Mouse (Mus musculus): ENCODE data around the gene Cacna1i.

DNA sequence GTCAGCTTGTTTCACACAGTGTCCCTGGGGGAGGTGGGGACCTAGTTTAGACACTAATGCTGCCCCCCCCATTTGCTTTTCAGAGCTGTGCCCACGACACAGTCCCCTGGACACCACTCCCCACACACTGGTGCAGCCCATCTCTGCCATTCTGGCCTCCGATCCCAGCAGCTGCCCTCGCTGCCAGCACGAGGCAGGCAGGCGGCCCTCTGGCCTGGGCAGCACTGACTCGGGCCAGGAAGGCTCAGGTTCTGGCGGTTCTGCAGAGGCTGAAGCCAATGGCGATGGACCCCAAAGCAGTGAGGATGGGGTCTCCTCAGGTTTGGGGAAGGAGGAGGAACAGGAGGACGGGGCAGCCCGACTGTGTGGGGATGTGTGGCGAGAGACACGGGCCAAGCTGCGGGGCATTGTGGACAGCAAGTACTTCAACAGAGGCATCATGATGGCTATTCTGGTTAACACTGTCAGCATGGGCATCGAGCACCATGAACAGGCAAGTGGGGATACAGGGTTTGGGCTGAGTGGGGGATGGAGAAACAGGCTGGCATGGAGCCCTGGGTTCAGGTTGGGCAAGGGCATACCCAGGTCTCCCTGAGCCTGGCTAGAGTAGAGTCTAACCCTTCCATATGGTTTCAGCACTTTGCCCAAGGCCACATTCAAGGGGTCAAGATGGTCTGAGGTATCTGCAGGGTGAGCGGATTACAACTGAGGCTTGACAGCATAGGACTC is 74.9 kb downstream of the Cacna1i start:
- TF ChIP-seq POU5F1 (IDR thresholded peaks at IDR 0.05; ENCODE audit: borderline replicate concordance, low read length) = no peak
- no peak for TF ChIP-seq CTCF (conservative IDR thresholded peaks at IDR 0.05; ENCODE audit: low read length)

Measured in E14TG2a.4 (cell line).